Mouse (Mus musculus): ENCODE data around the gene Mylk3. TPM values are rescaled to one million over a fixed set of nuclear protein-coding genes. Genes with fewer than 3 reads are reported as not detected.

The Mylk3 gene
- not detected for polyA plus RNA-seq (2017; shearing (Covaris generic))

- no peak for ATAC-seq
These were observed at the start of gene Mylk3 for GRCm38 (mm10) chr8:85386205-85386604. Gene Mylk3, minus strand, starts transcription at chr8:85386345.

GRCm38 (mm10) chr8:85435736-85436135, 49.6 kb upstream of the Mylk3 start:
- no peak for ATAC-seq

GRCm38 (mm10) chr8:85434817-85435216, 48.7 kb upstream of the Mylk3 start:
- ATAC-seq: no peak

GRCm38 (mm10) chr8:85433017-85433393, 46.9 kb upstream of the Mylk3 start:
- peak; percentile 31 for ATAC-seq

- peak; percentile 87 for ATAC-seq
These were observed 46.2 kb upstream of the Mylk3 start, which contains the start of gene 4921524J17Rik for GRCm38 (mm10) chr8:85432168-85433016. Gene 4921524J17Rik, minus strand, starts transcription at chr8:85432833.

- ATAC-seq: no peak
These were observed 45.4 kb upstream of the Mylk3 start for GRCm38 (mm10) chr8:85431281-85432167.

GRCm38 (mm10) chr8:85430801-85431200, 44.7 kb upstream of the Mylk3 start:
- ATAC-seq: no peak

GRCm38 (mm10) chr8:85429219-85429618, 43.1 kb upstream of the Mylk3 start:
- no peak for ATAC-seq

- ATAC-seq: no peak
These were observed 40.9 kb upstream of the Mylk3 start for GRCm38 (mm10) chr8:85427026-85427425.

- ATAC-seq: no peak
These were observed 35.2 kb upstream of the Mylk3 start for GRCm38 (mm10) chr8:85421329-85421728.

GRCm38 (mm10) chr8:85408526-85408925, 22.4 kb upstream of the Mylk3 start:
- no peak for ATAC-seq

GRCm38 (mm10) chr8:85408053-85408505, 21.9 kb upstream of the Mylk3 start:
- peak; percentile 49 for ATAC-seq

GRCm38 (mm10) chr8:85405961-85406360, 19.8 kb upstream of the Mylk3 start:
- no peak for ATAC-seq

GRCm38 (mm10) chr8:85405418-85405817, 19.3 kb upstream of the Mylk3 start:
- no peak for ATAC-seq

- no peak for ATAC-seq
These were observed 12.4 kb upstream of the Mylk3 start for GRCm38 (mm10) chr8:85398548-85398947.

- ATAC-seq: no peak
These were observed 11.4 kb upstream of the Mylk3 start for GRCm38 (mm10) chr8:85397508-85397907.

GRCm38 (mm10) chr8:85396432-85397079, 10.4 kb upstream of the Mylk3 start:
- ATAC-seq: no peak

- no peak for ATAC-seq
These were observed 9.7 kb upstream of the Mylk3 start for GRCm38 (mm10) chr8:85395681-85396431.

- ATAC-seq: no peak
These were observed 8.9 kb upstream of the Mylk3 start for GRCm38 (mm10) chr8:85395017-85395416.

GRCm38 (mm10) chr8:85393199-85393598, 7.1 kb upstream of the Mylk3 start:
- ATAC-seq: no peak

- no peak for ATAC-seq
These were observed 5.3 kb upstream of the Mylk3 start for GRCm38 (mm10) chr8:85391438-85391837.

- ATAC-seq: no peak
These were observed 4.2 kb downstream of the Mylk3 start for GRCm38 (mm10) chr8:85381926-85382325.
